Mouse (Mus musculus): ENCODE results near the gene Ahctf1. TPM values are rescaled to one million over a fixed set of nuclear protein-coding genes. Genes with fewer than 3 reads are reported as not detected.
"Not testable (repeated sequence)": the region's sequence is repeated elsewhere in the genome, so short reads cannot be mapped to it uniquely, and the experiment has no call there.

Gene Ahctf1
- polyA plus RNA-seq, 1 experiment from 2014 or later, result 32.9 TPM

GRCm38 (mm10) chr1:179734500-179735474 lies 68.7 kb downstream of the Ahctf1 start:
- Histone ChIP-seq H3K27me3 (ENCODE audit: control insufficient read depth, insufficient read depth, low read length) (no peaks in the 10 kb centered on the region), H3K27ac (ENCODE audit: low read depth, low read length) (no peak overlapping the region), H3K4me1 (ENCODE audit: control insufficient read depth, insufficient read depth, low read length) (no peaks in the 10 kb centered on the region), H3K9me3 (ENCODE audit: control insufficient read depth, low read length) (no peaks in the 10 kb centered on the region), H3K4me3 (ENCODE audit: low read depth, low read length) (no peak overlapping the region), H3K4me2 (no peak overlapping the region), H3K36me3 (ENCODE audit: control insufficient read depth, insufficient read depth, low read length) (no peaks in the 10 kb centered on the region), H3K9ac (ENCODE audit: low read length) (no peak overlapping the region)
- DNase-seq (ENCODE audit: low spot score, missing footprints) (peak; percentile 92), ATAC-seq (ENCODE audit: low FRiP score) (no peak)
- 37% methylated on average over 15 of the region's 15 CpGs for WGBS

GRCm38 (mm10) chr1:179731391-179731790 lies 72.1 kb downstream of the Ahctf1 start:
- no peaks in the 10 kb centered on the region for H3K27me3 ChIP-seq (ENCODE audit: control insufficient read depth, insufficient read depth, low read length)
- whole genome bisulfite sequencing, result 96% methylated on average over 3 of the region's 3 CpGs
- no peaks in the 10 kb centered on the region for H3K36me3 ChIP-seq (ENCODE audit: control insufficient read depth, insufficient read depth, low read length)
- H3K9me3 ChIP-seq (ENCODE audit: control insufficient read depth, low read length), result no peaks in the 10 kb centered on the region
- H3K27ac ChIP-seq (ENCODE audit: low read depth, low read length), result no peak overlapping the region
- no peaks in the 10 kb centered on the region for H3K4me1 ChIP-seq (ENCODE audit: control insufficient read depth, insufficient read depth, low read length)
- H3K4me2 ChIP-seq, result no peak overlapping the region
- ATAC-seq (ENCODE audit: low FRiP score) (no peak), DNase-seq (ENCODE audit: low spot score, missing footprints) (no peak)
- H3K9ac ChIP-seq (ENCODE audit: low read length), result no peak overlapping the region
- no peak overlapping the region for H3K4me3 ChIP-seq (ENCODE audit: low read depth, low read length)

GRCm38 (mm10) chr1:179728661-179729060 lies 74.8 kb downstream of the Ahctf1 start:
- H3K4me2 ChIP-seq, result no peak overlapping the region
- H3K4me3 ChIP-seq (ENCODE audit: low read depth, low read length), result no peak overlapping the region
- no peak overlapping the region for H3K27ac ChIP-seq (ENCODE audit: low read depth, low read length)
- no peaks in the 10 kb centered on the region for H3K9me3 ChIP-seq (ENCODE audit: control insufficient read depth, low read length)
- H3K9ac ChIP-seq (ENCODE audit: low read length), result no peak overlapping the region
- WGBS, result 87% methylated on average over 10 of the region's 10 CpGs
- H3K36me3 ChIP-seq (ENCODE audit: control insufficient read depth, insufficient read depth, low read length), result no peaks in the 10 kb centered on the region
- ATAC-seq (ENCODE audit: low FRiP score), result no peak
- H3K27me3 ChIP-seq (ENCODE audit: control insufficient read depth, insufficient read depth, low read length), result no peaks in the 10 kb centered on the region
- no peaks in the 10 kb centered on the region for H3K4me1 ChIP-seq (ENCODE audit: control insufficient read depth, insufficient read depth, low read length)
- no peak for DNase-seq (ENCODE audit: low spot score, missing footprints)

GRCm38 (mm10) chr1:179722811-179723469 lies 80.5 kb downstream of the Ahctf1 start:
- no peak overlapping the region for H3K27ac ChIP-seq (ENCODE audit: low read depth, low read length)
- H3K4me2 ChIP-seq, result no peak overlapping the region
- no peaks in the 10 kb centered on the region for H3K4me1 ChIP-seq (ENCODE audit: control insufficient read depth, insufficient read depth, low read length)
- no peaks in the 10 kb centered on the region for H3K27me3 ChIP-seq (ENCODE audit: control insufficient read depth, insufficient read depth, low read length)
- no peaks in the 10 kb centered on the region for H3K36me3 ChIP-seq (ENCODE audit: control insufficient read depth, insufficient read depth, low read length)
- H3K4me3 ChIP-seq (ENCODE audit: low read depth, low read length), result no peak overlapping the region
- no peak for ATAC-seq (ENCODE audit: low FRiP score)
- DNase-seq (ENCODE audit: low spot score, missing footprints), result no peak
- no peak overlapping the region for H3K9ac ChIP-seq (ENCODE audit: low read length)
- WGBS, result 79% methylated on average over 8 of the region's 8 CpGs
- no peaks in the 10 kb centered on the region for H3K9me3 ChIP-seq (ENCODE audit: control insufficient read depth, low read length)

- 94% methylated on average over 4 of the region's 4 CpGs for WGBS
- no peaks in the 10 kb centered on the region for H3K27me3 ChIP-seq (ENCODE audit: control insufficient read depth, insufficient read depth, low read length)
- H3K4me1 ChIP-seq (ENCODE audit: control insufficient read depth, insufficient read depth, low read length), result no peaks in the 10 kb centered on the region
- no peak overlapping the region for H3K9ac ChIP-seq (ENCODE audit: low read length)
- H3K36me3 ChIP-seq (ENCODE audit: control insufficient read depth, insufficient read depth, low read length), result no peaks in the 10 kb centered on the region
- no peaks in the 10 kb centered on the region for H3K9me3 ChIP-seq (ENCODE audit: control insufficient read depth, low read length)
- DNase-seq (ENCODE audit: low spot score, missing footprints), result no peak
- ATAC-seq (ENCODE audit: low FRiP score), result no peak
- no peak overlapping the region for H3K27ac ChIP-seq (ENCODE audit: low read depth, low read length)
- no peak overlapping the region for H3K4me3 ChIP-seq (ENCODE audit: low read depth, low read length)
- H3K4me2 ChIP-seq, result no peak overlapping the region
These were observed 87.7 kb downstream of the Ahctf1 start for GRCm38 (mm10) chr1:179715786-179716185.

GRCm38 (mm10) chr1:179715289-179715688 lies 88.2 kb downstream of the Ahctf1 start:
- H3K4me1 ChIP-seq (ENCODE audit: control insufficient read depth, insufficient read depth, low read length); H3K9me3 ChIP-seq (ENCODE audit: control insufficient read depth, low read length); H3K36me3 ChIP-seq (ENCODE audit: control insufficient read depth, insufficient read depth, low read length); H3K4me2 ChIP-seq; ATAC-seq (ENCODE audit: low FRiP score); H3K9ac ChIP-seq (ENCODE audit: low read length); DNase-seq (ENCODE audit: low spot score, missing footprints); H3K27me3 ChIP-seq (ENCODE audit: control insufficient read depth, insufficient read depth, low read length); H3K4me3 ChIP-seq (ENCODE audit: low read depth, low read length); H3K27ac ChIP-seq (ENCODE audit: low read depth, low read length): not testable (repeated sequence)
- WGBS, result 74% methylated on average over 2 of the region's 4 CpGs

- no peaks in the 10 kb centered on the region for H3K36me3 ChIP-seq (ENCODE audit: control insufficient read depth, insufficient read depth, low read length)
- ATAC-seq (ENCODE audit: low FRiP score) (no peak), DNase-seq (ENCODE audit: low spot score, missing footprints) (no peak)
- no peak overlapping the region for H3K4me3 ChIP-seq (ENCODE audit: low read depth, low read length)
- H3K27ac ChIP-seq (ENCODE audit: low read depth, low read length), result no peak overlapping the region
- H3K4me2 ChIP-seq, result no peak overlapping the region
- no peaks in the 10 kb centered on the region for H3K4me1 ChIP-seq (ENCODE audit: control insufficient read depth, insufficient read depth, low read length)
- H3K9ac ChIP-seq (ENCODE audit: low read length), result no peak overlapping the region
- H3K9me3 ChIP-seq (ENCODE audit: control insufficient read depth, low read length), result no peaks in the 10 kb centered on the region
- H3K27me3 ChIP-seq (ENCODE audit: control insufficient read depth, insufficient read depth, low read length), result no peaks in the 10 kb centered on the region
- 91% methylated on average over 3 of the region's 3 CpGs for WGBS
These were observed 90.1 kb downstream of the Ahctf1 start for GRCm38 (mm10) chr1:179713367-179713766.

GRCm38 (mm10) chr1:179712658-179713057 lies 90.8 kb downstream of the Ahctf1 start:
- ATAC-seq (ENCODE audit: low FRiP score) (no peak), DNase-seq (ENCODE audit: low spot score, missing footprints) (no peak)
- Histone ChIP-seq H3K27ac (ENCODE audit: low read depth, low read length) (no peak overlapping the region), H3K4me3 (ENCODE audit: low read depth, low read length) (no peak overlapping the region), H3K27me3 (ENCODE audit: control insufficient read depth, insufficient read depth, low read length) (no peaks in the 10 kb centered on the region), H3K9me3 (ENCODE audit: control insufficient read depth, low read length) (no peaks in the 10 kb centered on the region), H3K36me3 (ENCODE audit: control insufficient read depth, insufficient read depth, low read length) (no peaks in the 10 kb centered on the region), H3K9ac (ENCODE audit: low read length) (no peak overlapping the region), H3K4me2 (no peak overlapping the region), H3K4me1 (ENCODE audit: control insufficient read depth, insufficient read depth, low read length) (no peaks in the 10 kb centered on the region)
- WGBS, result 87% methylated on average over 7 of the region's 7 CpGs

- H3K4me2 ChIP-seq, result no peak overlapping the region
These were observed 92.7 kb downstream of the Ahctf1 start for GRCm38 (mm10) chr1:179710739-179711138.

More at GRCm38 (mm10) chr1:179710739-179711138, 92.7 kb downstream of the Ahctf1 start:
- Histone ChIP-seq H3K9me3 (ENCODE audit: control insufficient read depth, low read length) (no peaks in the 10 kb centered on the region), H3K4me3 (ENCODE audit: low read depth, low read length) (no peak overlapping the region), H3K9ac (ENCODE audit: low read length) (no peak overlapping the region), H3K4me1 (ENCODE audit: control insufficient read depth, insufficient read depth, low read length) (no peaks in the 10 kb centered on the region), H3K27ac (ENCODE audit: low read depth, low read length) (no peak overlapping the region), H3K36me3 (ENCODE audit: control insufficient read depth, insufficient read depth, low read length) (no peaks in the 10 kb centered on the region), H3K27me3 (ENCODE audit: control insufficient read depth, insufficient read depth, low read length) (no peaks in the 10 kb centered on the region)
- DNase-seq (ENCODE audit: low spot score, missing footprints) (no peak), ATAC-seq (ENCODE audit: low FRiP score) (no peak)
- WGBS, result 90% methylated on average over 5 of the region's 5 CpGs

Data from midbrain, embryonic 11.5 days (tissue).